Mouse (Mus musculus): ENCODE measurements at regions not wholly inside any gene's neighbourhood (a gene's known extent, or its start where the extent isn't known, plus 50 kb on each side); places are given as distances from the start of the nearest gene placed in this dataset.

DNA sequence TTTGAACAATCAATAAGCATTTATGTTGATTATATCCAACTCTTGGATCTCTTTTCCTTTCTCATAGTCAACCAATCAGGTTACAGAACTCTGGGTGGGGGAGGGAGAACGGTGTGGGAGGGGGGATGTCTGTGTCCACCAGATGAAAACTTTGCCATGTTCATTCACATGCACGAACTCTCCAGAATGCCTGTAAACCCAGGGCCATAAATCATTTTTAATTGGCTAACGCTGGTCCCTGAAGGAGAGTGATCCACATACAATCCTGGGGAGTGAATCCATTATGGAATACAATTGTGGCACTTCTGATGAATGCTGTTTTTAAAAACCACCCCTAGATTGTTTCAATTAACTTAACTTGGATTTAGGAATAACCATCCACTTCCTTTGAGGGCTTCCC, 194.1 kb upstream of the Prickle1 start:
- in situ Hi-C loops (cut with MboI, MseI): loop anchor here in 1 of 2 experiments (5.0 kb wide), 1 partner anchor 782 kb away; no protein-coding TSS in a partner anchor

DNA sequence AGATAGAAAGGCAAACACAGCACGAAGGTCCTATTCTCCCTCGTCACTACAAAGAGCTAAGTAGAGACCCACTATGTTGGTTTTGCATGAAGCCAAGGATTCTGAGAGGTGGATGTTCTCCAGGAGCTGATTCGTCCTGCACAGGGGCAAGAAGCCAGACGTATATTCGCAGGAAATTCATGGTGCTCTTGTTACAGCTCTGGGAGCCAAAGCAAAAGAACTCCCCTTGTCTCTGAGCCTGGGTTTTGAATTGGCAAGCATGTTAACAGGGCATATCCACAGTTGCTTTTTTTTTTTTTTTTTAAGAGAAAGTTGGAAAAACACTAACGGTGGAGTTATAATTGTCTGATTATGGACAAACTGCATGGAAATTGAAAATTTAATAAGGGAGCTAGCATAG, 191.7 kb upstream of the Prickle1 start:
- in situ Hi-C loops (cut with MboI, MseI): no loop called here

DNA sequence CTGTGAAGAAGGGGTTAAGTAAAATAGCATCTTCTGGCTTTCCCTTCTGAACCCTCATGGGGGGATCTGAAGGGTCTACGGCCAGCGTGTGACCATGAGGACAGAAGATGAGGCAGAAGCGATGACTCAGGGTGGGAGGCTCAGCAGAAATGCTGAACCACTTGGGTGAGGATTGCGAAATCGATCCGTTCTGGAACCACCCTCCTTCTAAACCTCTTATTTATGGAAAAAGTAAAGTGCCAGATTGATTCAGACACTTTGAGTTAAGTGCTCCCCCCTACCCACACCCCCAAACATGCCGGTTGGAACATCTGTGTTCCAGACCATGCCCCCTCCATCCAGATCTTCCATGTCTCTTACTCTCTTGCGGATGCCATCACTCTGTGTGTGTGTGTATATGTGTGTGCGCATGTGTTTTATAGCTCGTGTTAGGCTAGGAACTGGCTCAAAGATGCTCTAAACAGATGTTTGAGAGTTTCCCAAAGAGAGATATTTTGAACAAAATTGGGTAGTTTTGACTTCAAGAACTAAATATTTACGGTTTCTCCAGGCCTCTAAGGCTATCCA, 190.2 kb upstream of the Prickle1 start:
- in situ Hi-C loops (cut with MboI, MseI): no loop called here

DNA sequence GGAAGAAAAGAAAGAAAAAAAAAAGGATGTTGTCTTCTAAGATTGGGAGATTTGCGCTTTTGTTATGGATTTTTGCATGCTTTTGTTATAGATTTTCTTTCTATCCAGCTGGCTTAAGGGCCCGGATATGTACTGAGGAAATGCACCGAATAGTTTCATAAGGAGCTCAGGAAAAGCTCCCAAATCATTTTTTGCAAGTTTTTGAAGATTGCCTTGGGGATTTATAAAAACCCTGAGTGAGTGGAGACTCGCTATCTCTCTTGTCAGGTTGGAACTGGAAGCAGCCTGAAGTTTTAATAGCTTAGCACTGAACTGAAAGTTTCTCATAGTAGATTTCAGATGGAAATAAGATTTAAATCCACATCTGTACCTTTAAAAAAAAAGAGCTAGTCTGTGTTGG, 188.0 kb upstream of the Prickle1 start:
- in situ Hi-C loops (cut with MboI, MseI): no loop called here

DNA sequence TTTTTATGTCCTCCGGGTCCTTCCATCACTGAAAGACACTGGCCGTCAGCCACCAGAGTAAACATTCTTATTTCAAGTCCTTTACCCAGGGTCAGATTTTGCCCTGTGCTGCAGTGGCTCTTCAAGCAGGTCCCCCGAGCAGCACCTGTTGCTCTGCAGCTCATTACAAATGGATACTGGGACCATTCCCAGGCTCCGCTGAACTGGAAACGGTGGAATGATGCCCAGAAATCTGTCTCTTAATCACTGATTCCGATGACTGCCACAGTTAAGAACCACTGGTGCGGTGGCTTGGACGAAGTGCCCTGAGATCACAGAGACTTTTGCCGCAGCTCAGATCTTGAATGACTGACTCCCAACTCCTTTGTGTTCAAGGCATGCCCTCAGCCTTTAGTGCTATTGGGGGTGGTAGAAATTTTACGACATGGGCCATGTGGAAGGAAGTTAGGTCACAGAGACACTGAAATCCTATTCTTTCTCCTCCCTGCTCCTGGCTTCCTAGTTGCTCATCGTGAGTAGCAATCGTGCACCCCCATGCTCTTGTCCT, 179.6 kb upstream of the Prickle1 start:
- in situ Hi-C loops (cut with MboI, MseI): no loop called here

DNA sequence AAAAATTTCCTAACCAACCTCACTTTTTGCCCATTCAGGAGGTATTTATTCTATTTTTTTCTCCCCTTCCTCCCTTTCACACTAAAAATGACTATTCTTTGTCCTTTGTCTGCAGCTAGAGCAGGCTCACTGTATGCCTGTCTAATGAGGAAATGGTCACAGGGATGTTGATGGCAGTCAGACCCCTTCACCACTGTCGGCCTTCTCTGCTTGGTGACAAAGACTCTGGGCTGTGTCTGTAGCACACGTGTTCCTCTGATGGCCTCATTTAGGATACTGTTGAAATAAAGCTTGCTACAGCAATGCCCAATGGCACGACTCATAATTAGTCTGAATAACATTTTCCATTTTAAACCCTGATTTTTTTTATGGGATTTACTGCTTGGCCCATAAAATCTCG, 178.6 kb upstream of the Prickle1 start:
- in situ Hi-C loops (cut with MboI, MseI): no loop called here

DNA sequence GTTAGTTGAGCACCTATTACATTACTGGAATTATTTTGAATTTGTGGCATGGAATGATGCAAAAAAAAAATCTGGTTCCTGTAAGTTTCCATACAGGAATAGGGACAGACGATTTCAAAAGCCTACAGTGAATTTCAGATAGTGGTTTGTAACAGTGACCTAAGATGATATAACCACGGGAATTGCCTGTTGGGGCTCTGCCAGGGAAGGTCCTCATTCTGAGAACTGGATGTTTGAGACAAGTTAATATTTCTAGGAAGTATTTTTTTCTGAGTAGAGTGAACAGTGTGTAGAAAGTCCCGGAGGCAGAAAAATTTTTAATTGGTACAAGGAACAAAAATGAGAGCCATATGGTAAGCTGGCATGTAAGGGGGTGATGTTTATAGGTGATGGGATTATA, 171.3 kb upstream of the Prickle1 start:
- in situ Hi-C loops (cut with MboI, MseI): no loop called here

DNA sequence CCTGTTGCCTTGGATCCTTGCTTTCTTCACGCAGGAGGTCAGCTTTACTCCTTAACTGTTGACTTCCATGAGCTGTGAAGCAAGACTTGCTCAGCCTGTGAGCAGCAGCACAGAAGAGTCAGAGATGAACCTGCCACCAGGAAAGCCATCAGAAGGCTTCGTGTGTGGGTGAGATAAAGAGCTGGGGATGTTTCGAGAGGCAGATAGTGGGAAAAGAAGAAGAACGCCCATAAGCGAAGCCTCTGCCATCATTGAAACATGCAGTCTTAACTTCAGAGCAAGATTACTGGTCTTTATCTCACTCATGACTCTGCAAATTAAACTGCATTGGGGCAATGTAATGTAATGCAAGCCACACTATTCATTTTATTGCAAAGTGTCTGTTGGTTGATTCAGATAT, 167.4 kb upstream of the Prickle1 start:
- in situ Hi-C loops (cut with MboI, MseI): no loop called here

DNA sequence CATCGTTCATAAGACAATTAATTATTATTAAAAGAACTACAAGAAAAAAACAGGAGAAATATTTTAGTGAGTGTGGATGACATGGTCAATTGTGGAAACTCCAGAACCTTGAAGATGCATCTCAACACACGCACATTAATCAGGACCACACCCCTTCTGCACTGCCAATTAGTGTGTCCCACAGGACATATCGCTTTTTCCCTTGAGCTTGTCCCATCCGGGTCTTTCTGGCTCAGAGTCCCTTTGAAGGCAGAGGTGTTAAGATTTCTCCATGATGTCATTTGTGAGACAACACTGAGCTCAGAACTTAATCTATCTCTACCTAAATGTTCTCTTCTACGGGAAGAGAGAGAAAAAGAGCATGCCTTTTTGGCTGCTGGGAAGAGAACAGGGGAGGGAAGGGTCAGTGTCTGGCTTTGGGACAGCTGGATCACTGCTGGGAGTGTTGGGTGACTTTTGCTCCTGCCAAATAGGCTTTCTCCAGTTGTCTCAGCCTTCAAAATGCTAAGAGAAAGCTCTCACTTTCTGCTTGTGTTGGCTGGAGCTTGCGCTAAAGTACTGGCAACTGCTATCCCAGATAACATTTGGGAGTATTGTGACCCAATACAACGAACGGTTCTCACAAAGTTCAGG, 162.6 kb upstream of the Prickle1 start:
- in situ Hi-C loops (cut with MboI, MseI): no loop called here

DNA sequence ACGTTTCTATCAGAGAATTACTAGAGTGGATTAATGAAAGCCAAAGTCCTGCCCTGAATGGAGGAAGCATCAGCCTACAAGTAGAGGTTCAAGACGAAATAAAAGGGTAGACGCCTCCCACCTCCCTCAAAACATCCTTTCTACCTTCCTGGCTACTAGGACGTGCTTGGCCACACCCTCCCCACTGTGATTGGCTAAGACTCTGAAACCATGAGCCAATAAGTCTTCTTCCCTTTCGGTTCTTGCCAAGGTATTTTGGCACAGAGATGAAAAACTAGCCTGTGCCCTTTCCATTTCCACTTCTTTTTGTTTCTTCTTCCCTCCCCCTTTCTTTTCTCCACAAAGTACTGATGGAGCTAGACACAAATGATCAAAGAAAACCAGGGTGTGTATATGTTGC, 160.3 kb upstream of the Prickle1 start:
- in situ Hi-C loops (cut with MboI, MseI): no loop called here

DNA sequence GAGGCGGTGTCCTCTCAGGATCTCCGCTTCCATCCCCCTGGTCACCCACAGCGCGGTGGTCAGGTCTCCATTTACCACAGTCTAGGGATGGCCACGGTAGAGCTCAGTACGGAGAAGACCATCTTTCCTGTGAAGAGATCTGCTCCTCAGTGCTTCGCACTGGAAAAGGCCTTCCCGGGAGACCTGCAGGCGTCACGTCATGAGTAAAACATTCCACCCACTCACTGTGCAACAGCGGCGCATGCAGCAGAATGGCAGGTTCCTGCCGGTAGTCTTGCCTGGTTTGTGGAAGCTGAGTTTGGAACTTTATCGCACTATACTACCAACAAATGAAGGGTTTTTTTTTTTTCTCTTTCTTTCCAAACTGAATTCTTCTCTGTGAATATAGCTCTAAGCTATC, 156.1 kb upstream of the Prickle1 start:
- in situ Hi-C loops (cut with MboI, MseI): no loop called here

DNA sequence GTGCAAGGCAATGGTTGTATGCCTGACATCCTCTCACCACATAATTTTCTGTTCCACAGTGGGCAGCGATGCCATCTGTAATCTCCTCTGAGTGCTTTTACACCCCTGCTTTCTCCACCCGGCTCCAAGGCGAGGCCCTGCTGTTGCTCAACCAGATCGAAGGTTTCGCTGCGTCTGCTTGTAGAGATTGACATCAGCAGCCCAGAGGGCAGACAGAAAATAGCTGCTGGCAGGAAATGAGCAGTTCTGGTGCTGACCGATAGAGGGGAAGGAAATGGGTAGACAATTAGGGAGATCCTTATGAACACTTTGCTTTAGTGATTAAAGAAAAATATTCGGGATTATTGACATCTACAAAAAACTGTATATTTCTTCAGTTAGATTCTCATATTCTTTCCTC, 155.3 kb upstream of the Prickle1 start:
- in situ Hi-C loops (cut with MboI, MseI): no loop called here

DNA sequence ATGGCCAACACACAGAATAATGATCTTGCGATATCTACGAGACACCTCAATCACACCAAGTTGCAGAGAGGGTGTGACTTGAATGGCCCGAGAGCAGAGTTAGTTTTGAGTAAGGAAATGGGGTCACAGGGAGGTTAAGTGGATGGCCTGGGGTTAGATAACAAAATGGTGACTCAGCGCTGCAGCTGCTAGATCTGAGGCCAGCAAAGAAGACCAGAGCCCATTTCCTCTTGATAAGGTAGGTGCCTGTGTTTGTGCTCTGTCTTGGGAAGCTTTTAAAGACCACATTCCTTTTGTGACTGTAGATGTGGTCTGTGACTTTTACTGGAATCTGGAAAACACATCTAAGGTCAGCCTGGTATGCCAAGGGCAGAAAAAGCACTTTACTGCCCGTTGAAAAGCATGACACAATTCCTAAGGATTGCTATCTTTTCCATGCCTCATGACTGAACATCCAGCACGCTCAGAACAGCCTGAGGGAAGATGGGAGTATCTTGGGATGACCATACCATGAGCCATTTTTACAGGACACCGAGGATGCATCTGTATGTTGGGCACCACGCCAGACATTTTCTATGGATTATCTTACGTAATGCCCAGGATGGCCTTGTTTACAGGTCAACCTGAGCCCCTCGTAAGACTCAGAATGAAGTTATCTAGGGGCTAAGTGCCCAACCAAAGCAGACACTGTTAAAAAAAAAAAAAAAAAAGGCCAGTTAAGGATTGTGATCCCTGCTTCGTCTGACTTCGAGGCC, 148.7 kb upstream of the Prickle1 start:
- in situ Hi-C loops (cut with MboI, MseI): no loop called here

DNA sequence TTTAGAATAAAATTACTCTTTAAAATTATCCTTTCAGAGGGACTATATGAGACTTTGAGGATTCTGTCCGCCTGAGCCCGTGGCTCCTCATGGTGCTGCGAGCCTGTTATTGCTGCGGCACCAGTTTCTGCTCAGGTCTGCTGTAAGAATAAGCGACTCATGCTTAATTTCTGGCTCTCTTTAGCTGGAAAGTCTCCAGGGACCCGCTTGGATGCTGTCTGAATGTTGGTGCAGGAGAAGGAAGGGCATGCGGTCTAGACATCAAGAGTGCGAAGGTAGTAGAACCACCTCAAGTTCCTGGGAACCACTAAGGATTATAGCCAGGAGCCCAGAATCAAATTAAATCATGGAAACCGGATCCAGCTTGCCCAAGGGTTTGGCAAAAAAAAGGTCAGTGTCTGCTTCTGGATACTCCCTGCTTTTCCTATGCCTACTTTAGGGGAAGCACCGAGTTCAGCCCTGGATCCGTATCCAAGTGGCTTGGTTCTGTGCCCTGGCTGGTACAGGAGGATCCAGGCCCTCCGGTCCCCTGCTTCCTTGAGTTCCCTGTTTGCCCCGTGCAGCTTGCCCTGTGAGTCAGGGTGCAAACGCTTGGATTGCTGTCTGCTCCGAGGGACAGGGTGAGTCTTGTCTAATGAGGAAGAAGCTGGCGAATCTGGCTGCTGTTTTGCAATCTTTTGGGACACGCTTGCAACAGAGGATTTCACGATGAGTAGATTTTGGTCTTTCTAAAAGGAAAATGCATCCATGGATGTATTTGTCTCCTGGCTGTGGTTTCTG, 138.2 kb upstream of the Prickle1 start:
- in situ Hi-C loops (cut with MboI, MseI): loop anchor here in 1 of 2 experiments (5.0 kb wide), 1 partner anchor 748 kb away; no protein-coding TSS in a partner anchor

DNA sequence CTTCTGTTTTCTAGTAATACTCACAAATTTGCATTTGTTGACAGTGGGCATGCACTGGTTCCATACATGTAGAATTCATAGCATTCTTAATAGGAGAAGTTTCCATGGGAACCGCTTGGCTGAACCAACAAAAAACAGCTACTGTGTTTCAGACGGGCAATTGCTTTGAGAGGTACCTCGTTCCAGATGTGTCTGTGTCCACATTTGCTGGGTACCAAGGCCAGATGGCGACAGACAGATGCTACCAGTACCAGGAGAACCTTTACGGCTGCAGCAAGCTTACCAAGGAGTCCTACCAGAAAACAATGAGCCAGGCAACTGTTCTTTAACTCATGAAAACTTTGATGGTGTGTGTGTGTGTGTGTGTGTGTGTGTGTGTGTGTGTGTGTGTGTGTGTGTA, 137.1 kb upstream of the Prickle1 start:
- in situ Hi-C loops (cut with MboI, MseI): loop anchor here in 1 of 2 experiments (5.0 kb wide), 1 partner anchor 749 kb away; no protein-coding TSS in a partner anchor

DNA sequence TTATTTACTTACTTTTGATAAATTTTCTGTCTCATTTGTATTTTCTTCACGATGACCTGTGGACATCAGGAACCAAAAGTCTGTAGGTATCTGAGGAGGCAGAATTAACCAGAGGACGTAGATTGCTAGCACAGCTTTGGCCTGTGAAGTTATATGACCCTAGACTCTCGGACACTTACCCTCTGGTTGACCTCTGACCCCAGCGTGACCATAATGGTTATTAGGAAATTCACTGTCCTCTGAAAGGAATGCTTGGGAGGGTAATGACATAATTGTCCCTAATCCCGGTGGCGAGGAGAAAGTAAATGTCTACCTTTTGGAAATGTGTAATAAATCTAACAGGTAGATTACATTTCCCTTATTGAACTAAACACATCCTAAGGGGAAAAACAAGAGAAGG, 135.5 kb upstream of the Prickle1 start:
- in situ Hi-C loops (cut with MboI, MseI): loop anchor here in 1 of 2 experiments (5.0 kb wide), 1 partner anchor 751 kb away; no protein-coding TSS in a partner anchor

DNA sequence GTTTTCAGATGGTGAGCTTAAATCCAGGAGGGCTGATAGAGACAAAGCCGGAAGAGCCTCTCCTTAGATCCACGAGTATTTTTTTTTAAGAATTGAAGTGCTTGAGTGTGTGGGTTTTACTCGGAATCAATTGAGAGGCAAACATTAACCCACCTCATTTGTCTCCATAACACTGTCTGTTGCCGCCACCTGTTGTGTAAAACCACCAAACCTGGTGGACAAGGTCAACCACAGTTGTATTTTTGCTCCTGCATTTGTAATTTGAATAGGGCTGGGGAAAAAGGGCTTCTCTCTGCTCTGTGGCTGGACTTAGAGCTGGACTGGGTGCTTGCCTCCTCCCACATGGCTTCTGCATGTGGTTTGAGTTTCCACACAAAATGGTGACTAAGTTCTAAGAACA, 119.8 kb upstream of the Prickle1 start:
- in situ Hi-C loops (cut with MboI, MseI): loop anchor here in 1 of 2 experiments (10.0 kb wide), 1 partner anchor 499 kb away; no protein-coding TSS in a partner anchor

DNA sequence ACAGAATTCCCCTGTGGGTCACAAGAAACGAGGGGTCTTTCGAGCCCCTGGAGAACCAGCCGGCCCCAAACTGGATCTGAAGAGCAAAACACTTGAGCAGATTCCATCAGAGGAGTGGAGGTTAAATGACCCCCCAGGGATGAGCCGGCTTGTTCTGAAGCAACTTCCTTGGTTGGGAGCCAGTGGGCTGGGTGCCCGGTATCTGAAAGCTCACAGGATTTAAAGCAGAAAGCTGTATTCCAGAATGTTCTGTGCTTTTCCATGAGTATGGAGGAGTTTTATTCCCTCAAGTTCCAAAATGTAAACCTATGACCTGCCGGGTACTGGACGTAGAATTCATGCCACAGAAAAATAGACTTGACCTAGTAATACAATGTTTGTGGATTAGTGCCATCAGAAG, 117.7 kb upstream of the Prickle1 start:
- in situ Hi-C loops (cut with MboI, MseI): loop anchor here in 1 of 2 experiments (10.0 kb wide), 1 partner anchor 501 kb away; no protein-coding TSS in a partner anchor

DNA sequence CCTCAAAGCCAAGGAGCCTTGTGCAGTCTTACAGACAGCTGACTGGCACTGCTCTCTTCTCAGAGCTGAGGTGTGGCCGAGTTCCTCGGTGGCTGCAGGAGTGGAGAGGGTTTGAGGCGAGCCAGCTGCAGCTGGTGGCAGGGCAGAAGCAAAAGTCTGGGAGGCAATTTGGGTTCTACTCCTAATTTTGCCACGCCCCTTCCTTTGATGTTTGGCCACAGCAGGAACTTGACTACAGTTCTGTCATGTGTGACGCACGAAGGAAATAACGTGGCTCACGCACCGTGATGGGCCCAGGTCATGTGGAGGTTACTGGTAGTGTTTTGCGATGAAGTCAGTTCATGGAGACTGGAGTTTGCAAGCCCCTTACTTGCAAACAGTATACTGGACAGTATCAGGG, 116.9 kb upstream of the Prickle1 start:
- in situ Hi-C loops (cut with MboI, MseI): loop anchor here in 1 of 2 experiments (10.0 kb wide), 1 partner anchor 502 kb away; no protein-coding TSS in a partner anchor

DNA sequence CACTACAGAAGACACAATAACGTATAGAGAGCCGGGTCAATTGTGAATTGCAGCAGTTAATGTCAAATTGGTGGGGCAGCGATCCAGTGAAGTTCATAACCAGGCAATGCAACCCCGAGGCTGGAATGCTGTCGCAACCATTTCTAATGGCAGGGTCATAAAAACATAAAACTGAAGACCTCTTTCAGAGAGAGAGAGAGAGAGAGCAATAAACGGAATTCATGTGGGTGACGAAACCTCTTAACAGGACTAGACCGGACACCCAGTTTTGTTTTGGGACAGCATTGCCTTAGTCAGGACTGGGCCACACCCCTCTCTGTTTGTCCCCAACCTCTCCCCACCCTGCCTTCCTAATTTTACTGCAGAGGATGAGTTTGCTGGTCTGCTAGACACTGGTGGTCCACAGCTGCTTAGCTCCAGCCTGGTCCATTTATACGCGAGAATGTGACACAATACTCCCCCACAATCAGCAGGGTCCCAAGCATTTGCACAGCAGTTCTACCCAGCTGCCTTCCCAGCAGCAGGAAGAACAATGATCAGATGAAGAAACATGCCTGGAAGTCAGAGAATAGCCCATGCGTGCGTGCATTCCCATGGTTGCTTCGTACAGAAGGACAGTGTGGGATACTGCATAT, 115.6 kb upstream of the Prickle1 start:
- in situ Hi-C loops (cut with MboI, MseI): loop anchor here in 1 of 2 experiments (10.0 kb wide), 1 partner anchor 504 kb away; no protein-coding TSS in a partner anchor
